Mouse (Mus musculus) heart, postnatal 4 days (tissue): ENCODE results near the gene Pml. TPM values are rescaled to one million over a fixed set of nuclear protein-coding genes. Genes with fewer than 3 reads are reported as not detected.

ENCODE experiments used
- microRNA-seq, 2 experiments: library from miRNA; unstranded; fragments of <30 nt; microRNA quantifications; one replicate each; pipeline ENCODE4 v1.2.0; 2021 to 2022
- total RNA-seq, 2 experiments: library from RNA; stranded (reverse); gene quantifications; 2 replicates each; pipeline ENCODE4 v1.2.3; 2021

Pml gene
- total RNA-seq, 2 experiments from 2014 or later: 15.3 to 17.6 TPM

Small RNA genes within 50 kb of the gene (microRNA-seq; reads per million reads assigned to microRNA genes)
- 0 reads per million in 2 experiments for gene Mir6385

Other genes with a start within 250 kb of the Pml start
- under 1 TPM; 0.45 to 0.69 TPM for gene Cyp11a1, start 243.4 kb downstream of the Pml start, total RNA-seq
- gene Stra6, start 186.0 kb downstream of the Pml start, total RNA-seq: under 1 TPM; 0.11 to 0.26 TPM
- gene Ccdc33, start 131.0 kb downstream of the Pml start, total RNA-seq: not detected
- gene Islr, start 45.5 kb downstream of the Pml start, total RNA-seq: 10 to 100 TPM; 25.4 to 31.0 TPM
- gene Islr2, start 45.5 kb downstream of the Pml start, total RNA-seq: under 1 TPM; 0.83 to 0.86 TPM
- gene Stoml1, start 3.4 kb upstream of the Pml start, total RNA-seq: 10 to 100 TPM; 14.2 to 17.1 TPM
- gene Loxl1, start 63.4 kb upstream of the Pml start, total RNA-seq: 10 to 100 TPM; 77.2 to 87.1 TPM
- not detected for gene Tbc1d21, start 120.7 kb upstream of the Pml start, total RNA-seq
- gene Insyn1, start 238.8 kb upstream of the Pml start, total RNA-seq: 10 to 100 TPM; 10.9 to 12.6 TPM